Mouse (Mus musculus): ENCODE measurements at regions not wholly inside any gene's neighbourhood (a gene's known extent, or its start where the extent isn't known, plus 50 kb on each side); places are given as distances from the start of the nearest gene placed in this dataset.

DNA sequence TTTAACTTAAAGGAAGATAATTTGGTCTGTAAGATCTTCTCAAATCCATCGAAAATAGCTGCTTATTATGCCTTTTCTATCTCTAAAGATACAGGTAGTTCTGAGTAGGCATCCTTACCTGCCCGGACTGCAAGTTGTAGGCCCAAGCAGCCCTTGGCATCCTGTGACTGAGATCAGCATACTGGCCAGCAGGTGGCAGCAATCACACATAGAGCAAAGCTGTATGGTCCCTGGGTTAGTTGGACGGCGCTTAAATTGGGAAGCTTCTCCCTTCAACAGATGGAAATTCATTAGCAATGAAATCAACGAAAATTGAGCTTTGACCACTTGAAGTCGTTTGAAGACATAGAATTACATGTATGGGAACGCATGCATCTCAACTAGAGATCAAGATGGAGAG lies 61.0 kb downstream of the Ccng2 start:
- peak; percentile 64 for DNase-seq

GRCm38 (mm10) chr5:93330851-93331250 lies 63.8 kb downstream of the Ccng2 start:
- no peak for DNase-seq

- DNase-seq: no peak
Observed at GRCm38 (mm10) chr5:93353101-93353500, 86.0 kb downstream of the Ccng2 start.

Data from thymus, postnatal 25 days (tissue).